Comparison of ENCODE assay signal across 22 mouse cellular contexts in genomic region chr16:67968311-67969145, GRCm38 (mm10).
A peak's percentile ranks its signal among the peaks of the same experiment; 100 is the strongest.
DNase-seq lines count a peak whose midpoint lies in the region; ATAC-seq lines count a peak whose summit lies in the region.
"Had no signal": no experiment of that assay in that cellular context is flagged by ENCODE, and none has a peak within 500 bp of the region (broad histone marks: within the 10 kb centered on the region; RNA-seq: fewer than 3 reads in every experiment).

No protein-coding gene starts in this region.

- no peak for ATAC-seq in hindbrain, embryonic 13.5 days (ENCODE audit: low FRiP score)
- ATAC-seq: CD4-positive, CD25-positive, alpha-beta regulatory T cell, adult 4 months had no signal

- H3K9me3 ChIP-seq in hindbrain, embryonic 13.5 days, result no peaks in the 10 kb centered on the region
- H3K9me3 ChIP-seq: embryonic facial prominence, embryonic 10.5 days; G1E; heart, embryonic 13.5 days; hindbrain, embryonic 10.5 days; liver, embryonic 13.5 days; lung, embryonic 15.5 days; neural tube, embryonic 13.5 days had no signal

- H3K4me2 ChIP-seq in hindbrain, embryonic 13.5 days, result no peak overlapping the region
- H3K4me2 ChIP-seq: heart, embryonic 13.5 days; liver, embryonic 13.5 days; lung, embryonic 15.5 days; midbrain, embryonic 11.5 days; neural tube, embryonic 13.5 days had no signal

- 79% methylated on average over 11 of the region's 11 CpGs for WGBS in hindbrain, embryonic 13.5 days

- H3K36me3 ChIP-seq in hindbrain, embryonic 13.5 days, result no peaks in the 10 kb centered on the region
- H3K36me3 ChIP-seq: embryonic facial prominence, embryonic 10.5 days; G1E; heart, embryonic 13.5 days; hindbrain, embryonic 10.5 days; liver, embryonic 13.5 days; lung, embryonic 15.5 days; neural tube, embryonic 13.5 days had no signal

- peak; percentile 26 for DNase-seq in cerebellum, adult 9-10 months
- DNase-seq in cerebellum, postnatal 10 days, result no peak
- peak; percentile 2 to 11 for DNase-seq in left cerebral cortex, adult 18-20 months (ENCODE audit: low spot score in 2 of 2)
- no peak for DNase-seq in left cerebral cortex, adult 11 months (ENCODE audit: low spot score)
- DNase-seq in layer of hippocampus, adult 8-10 months (ENCODE audit: low spot score in 2 of 2), result peak; percentile 51 to 54
- peak; percentile 11 to 15 for DNase-seq in left cerebral cortex, postnatal 36 days (ENCODE audit: low spot score in 2 of 2)
- DNase-seq in liver, result no peak
- DNase-seq: adrenal gland, postnatal 36 days; cerebellum, postnatal 36 days; kidney, adult 8-10 months; kidney, postnatal 36 days; liver, embryonic 13.5 days had no signal

- intact Hi-C loops in left cerebral cortex, postnatal 36 days (cut with DNase I), result no loop called here

- H3K27me3 ChIP-seq in hindbrain, embryonic 13.5 days, result no peaks in the 10 kb centered on the region
- H3K27me3 ChIP-seq: heart, embryonic 13.5 days; liver, embryonic 13.5 days; lung, embryonic 15.5 days; neural tube, embryonic 13.5 days had no signal

- no peak overlapping the region for H3K9ac ChIP-seq in hindbrain, embryonic 13.5 days
- H3K9ac ChIP-seq: heart, embryonic 13.5 days; liver, embryonic 13.5 days; lung, embryonic 15.5 days; neural tube, embryonic 13.5 days had no signal

- H3K27ac ChIP-seq in hindbrain, embryonic 13.5 days, result no peak overlapping the region
- H3K27ac ChIP-seq: embryonic facial prominence, embryonic 10.5 days; heart, embryonic 13.5 days; hindbrain, embryonic 10.5 days; liver, embryonic 13.5 days; lung, embryonic 15.5 days; macrophage; neural tube, embryonic 13.5 days had no signal

- H3K4me3 ChIP-seq in hindbrain, embryonic 13.5 days, result no peak overlapping the region
- H3K4me3 ChIP-seq: embryonic facial prominence, embryonic 10.5 days; heart, embryonic 13.5 days; hindbrain, embryonic 10.5 days; liver, embryonic 13.5 days; lung, embryonic 15.5 days; neural tube, embryonic 13.5 days had no signal

- no peaks in the 10 kb centered on the region for H3K4me1 ChIP-seq in hindbrain, embryonic 13.5 days (replicated peaks)
- H3K4me1 ChIP-seq: embryonic facial prominence, embryonic 10.5 days; heart, embryonic 13.5 days; hindbrain, embryonic 10.5 days; liver, embryonic 13.5 days; lung, embryonic 15.5 days; neural tube, embryonic 13.5 days had no signal

Comparison
In these comparisons a context has a peak if more than half of its experiments do, and no peak if none do; other contexts are left out.
1. DNase-seq: peak in cerebellum, adult 9-10 months (single experiment), left cerebral cortex, adult 18-20 months (2 of 2), layer of hippocampus, adult 8-10 months (2 of 2) and left cerebral cortex, postnatal 36 days (2 of 2); none in cerebellum, postnatal 10 days (0 of 2), left cerebral cortex, adult 11 months (single experiment) and liver (single experiment).